Mouse (Mus musculus) embryonic facial prominence, embryonic 15.5 days (tissue): ENCODE data around the gene Lsm7. TPM values are rescaled to one million over a fixed set of nuclear protein-coding genes. Genes with fewer than 3 reads are reported as not detected.

Experiments used
- ATAC-seq: fragments of 200-750 bp; cut with Nextera tagmentation; 2 replicates; pipeline ENCODE4 v1.8.0; 2017; ENCODE audit warnings: low read depth, moderate TSS enrichment; ENCODE audit not compliant: insufficient number of reproducible peaks, low FRiP score, low TSS enrichment
- H3K27ac ChIP-seq: fragments of 300-500 bp; sonication (generic); replicated peaks from 2 replicates; pipeline ENCODE4 v1.5.1; 2015; ENCODE audit warnings: mild to moderate bottlenecking, inconsistent platforms
- H3K27me3 ChIP-seq: fragments of 300-500 bp; sonication (generic); 2 replicates; pipeline ENCODE4 v1.6.1; 2015; ENCODE audit warnings: inconsistent platforms
- H3K36me3 ChIP-seq: fragments of 300-500 bp; sonication (generic); 2 replicates; pipeline ENCODE4 v1.6.1; 2015; ENCODE audit warnings: mild to moderate bottlenecking, inconsistent platforms
- H3K4me1 ChIP-seq: fragments of 300-500 bp; sonication (generic); 2 replicates; pipeline ENCODE4 v1.6.1; 2015; ENCODE audit warnings: inconsistent platforms
- H3K4me2 ChIP-seq: fragments of 300-500 bp; sonication (generic); replicated peaks from 2 replicates; pipeline ENCODE4 v1.6.1; 2015; ENCODE audit warnings: mild to moderate bottlenecking, inconsistent platforms
- H3K4me3 ChIP-seq: fragments of 300-500 bp; sonication (generic); replicated peaks from 2 replicates; pipeline ENCODE4 v1.5.1; 2015; ENCODE audit warnings: mild to moderate bottlenecking, inconsistent platforms
- H3K9ac ChIP-seq: fragments of 300-500 bp; sonication (generic); 2 replicates; pipeline ENCODE4 v1.6.1; 2015; ENCODE audit warnings: inconsistent platforms
- H3K9me3 ChIP-seq: fragments of 300-500 bp; sonication (generic); replicated peaks from 2 replicates; pipeline ENCODE4 v1.6.1; 2016; ENCODE audit warnings: inconsistent platforms
- WGBS: fragments of 180-500 bp; shearing (Covaris S2); methylation state at CpG from one replicate; pipeline ENCODE4 v1.1.7; 2015; 5-methylcytosine and 5-hydroxymethylcytosine counted together
- polyA plus RNA-seq: library from polyadenylated mRNA; unstranded; fragments of >200 nt; fragmentation: Nextera tagmentation; extraction: Ambion mirVana; gene quantifications from 2 replicates; pipeline ENCODE4 v1.2.1, GENCODE M21; 2015

The Lsm7 gene
- polyA plus RNA-seq, 1 experiment from 2014 or later: 252 TPM

- H3K9ac ChIP-seq: no peak overlapping the region
- 33% methylated on average over 41 of the region's 41 CpGs for WGBS
- H3K4me2 ChIP-seq: peak overlapping the region; percentile 27
- peaks cover 27% of the 10 kb centered on the region for H3K4me1 ChIP-seq
- no peaks in the 10 kb centered on the region for H3K9me3 ChIP-seq
- no peak for ATAC-seq
- H3K27ac ChIP-seq: no peak overlapping the region
- H3K4me3 ChIP-seq: peak overlapping the region; percentile 17
- no peaks in the 10 kb centered on the region for H3K27me3 ChIP-seq
- H3K36me3 ChIP-seq: peaks cover 24% of the 10 kb centered on the region
Observed at GRCm38 (mm10) chr10:80897861-80898510, 43.0 kb upstream of the Lsm7 start.

GRCm38 (mm10) chr10:80896581-80897485 is 41.8 kb upstream of the Lsm7 start:
- ATAC-seq: no peak
- no peak overlapping the region for H3K9ac ChIP-seq
- no peaks in the 10 kb centered on the region for H3K27me3 ChIP-seq
- H3K27ac ChIP-seq: no peak overlapping the region
- H3K4me2 ChIP-seq: no peak overlapping the region
- H3K9me3 ChIP-seq: no peaks in the 10 kb centered on the region
- peaks cover 27% of the 10 kb centered on the region for H3K4me1 ChIP-seq
- WGBS: 64% methylated on average over 24 of the region's 24 CpGs
- peaks cover 13% of the 10 kb centered on the region for H3K36me3 ChIP-seq
- H3K4me3 ChIP-seq: no peak overlapping the region

DNA sequence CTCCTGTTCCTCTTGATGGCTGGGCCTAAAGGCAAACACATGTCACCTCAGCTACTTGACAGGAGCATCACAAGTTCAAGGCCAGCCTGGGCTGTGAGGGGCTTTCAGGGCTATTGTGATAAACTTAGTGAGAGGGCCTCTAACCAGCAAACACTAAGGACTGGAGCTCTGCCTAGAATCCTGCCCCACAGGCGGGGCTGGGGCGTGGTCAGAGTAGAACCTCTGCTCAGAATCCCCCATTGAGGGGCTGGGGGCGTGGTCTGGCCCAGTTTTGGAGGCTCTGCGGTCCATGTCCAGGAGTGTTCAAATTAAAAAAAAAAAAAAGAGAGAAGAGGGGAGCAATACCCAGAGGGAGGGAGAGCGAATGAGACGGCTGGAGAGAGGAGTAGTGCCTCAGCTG is 40.7 kb upstream of the Lsm7 start:
- peaks cover 25% of the 10 kb centered on the region for H3K4me1 ChIP-seq
- H3K27ac ChIP-seq: no peak overlapping the region
- no peak for ATAC-seq
- H3K27me3 ChIP-seq: 0 out of 2 replicates have a peak, but pooled peaks cover 2% of the 10 kb centered on the region
- no peak overlapping the region for H3K9ac ChIP-seq
- no peaks in the 10 kb centered on the region for H3K9me3 ChIP-seq
- H3K4me3 ChIP-seq: no peak overlapping the region
- no peak overlapping the region for H3K4me2 ChIP-seq
- WGBS: 87% methylated on average over 6 of the region's 6 CpGs
- H3K36me3 ChIP-seq: peaks cover 13% of the 10 kb centered on the region

DNA sequence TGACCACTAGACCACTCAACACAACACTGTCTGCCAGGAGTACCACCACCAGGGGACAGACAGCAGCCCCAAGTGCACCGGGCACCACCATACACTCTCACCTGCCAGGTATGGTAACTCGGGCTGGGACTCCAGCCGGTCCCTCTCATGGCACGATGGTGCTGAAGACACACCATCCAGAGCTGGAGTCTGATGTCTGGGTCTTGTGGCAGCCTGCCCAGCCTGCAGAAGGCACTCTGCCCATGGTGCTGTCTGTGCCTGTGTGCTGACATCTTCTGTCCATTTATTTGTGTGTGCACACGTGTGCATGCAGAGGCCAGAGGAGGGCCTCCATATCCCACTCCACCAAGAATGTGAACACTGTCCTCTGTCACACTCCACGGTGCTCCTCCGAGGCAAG is 40.1 kb upstream of the Lsm7 start:
- H3K4me3 ChIP-seq: no peak overlapping the region
- 90% methylated on average over 7 of the region's 7 CpGs for WGBS
- no peak overlapping the region for H3K27ac ChIP-seq
- peaks cover 25% of the 10 kb centered on the region for H3K4me1 ChIP-seq
- H3K9me3 ChIP-seq: no peaks in the 10 kb centered on the region
- peaks cover 13% of the 10 kb centered on the region for H3K36me3 ChIP-seq
- no peak for ATAC-seq
- H3K27me3 ChIP-seq: peaks cover 8% of the 10 kb centered on the region; the same call in 1 of the 2 replicates
- H3K4me2 ChIP-seq: no peak overlapping the region
- no peak overlapping the region for H3K9ac ChIP-seq

- WGBS: 68% methylated on average over 11 of the region's 11 CpGs
- Histone ChIP-seq H3K36me3 (no peaks in the 10 kb centered on the region), H3K4me2 (no peak overlapping the region), H3K27ac (no peak overlapping the region), H3K4me3 (no peak overlapping the region), H3K9me3 (no peaks in the 10 kb centered on the region), H3K4me1 (no peaks in the 10 kb centered on the region), H3K27me3 (peaks cover 27% of the 10 kb centered on the region), H3K9ac (no peak overlapping the region)
- ATAC-seq: no peak
Observed at GRCm38 (mm10) chr10:80887181-80887580, 32.2 kb upstream of the Lsm7 start.

GRCm38 (mm10) chr10:80881301-80881700 is 26.3 kb upstream of the Lsm7 start:
- Histone ChIP-seq H3K4me2 (no peak overlapping the region), H3K4me1 (peaks cover 3% of the 10 kb centered on the region), H3K27ac (no peak overlapping the region), H3K9me3 (no peaks in the 10 kb centered on the region), H3K27me3 (no peaks in the 10 kb centered on the region), H3K4me3 (no peak overlapping the region), H3K36me3 (no peaks in the 10 kb centered on the region), H3K9ac (no peak overlapping the region)
- 24% methylated on average over 10 of the region's 10 CpGs for WGBS
- no peak for ATAC-seq

DNA sequence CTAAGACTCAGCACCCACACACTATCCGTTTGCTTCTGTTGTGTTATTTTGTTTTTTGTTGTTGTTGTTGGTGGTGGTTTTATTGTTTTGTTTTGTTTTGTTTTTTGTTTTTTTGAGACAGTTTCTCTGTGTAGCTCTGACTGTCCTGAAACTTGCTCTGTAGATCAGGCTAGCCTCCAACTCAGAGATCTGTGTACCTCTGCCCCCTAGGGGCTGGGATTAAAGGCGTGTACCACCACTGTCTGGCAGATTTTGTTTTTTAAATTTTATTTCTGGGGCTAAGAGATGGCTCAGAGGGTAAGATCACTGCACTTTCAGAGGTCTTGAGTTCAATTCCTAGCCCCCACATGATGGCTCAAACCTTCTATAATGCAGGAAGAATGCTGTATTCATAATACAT is 25.9 kb upstream of the Lsm7 start:
- H3K9me3 ChIP-seq: no peaks in the 10 kb centered on the region
- no peak for ATAC-seq
- H3K4me2 ChIP-seq: no peak overlapping the region
- 66% methylated on average over 2 of the region's 2 CpGs for WGBS
- H3K4me3 ChIP-seq: no peak overlapping the region
- peaks cover 6% of the 10 kb centered on the region for H3K4me1 ChIP-seq
- H3K9ac ChIP-seq: no peak overlapping the region
- H3K36me3 ChIP-seq: no peaks in the 10 kb centered on the region
- H3K27me3 ChIP-seq: no peaks in the 10 kb centered on the region
- no peak overlapping the region for H3K27ac ChIP-seq

- no peak overlapping the region for H3K4me3 ChIP-seq
- 19% methylated on average over 5 of the region's 5 CpGs for WGBS
Observed at GRCm38 (mm10) chr10:80880131-80880641, 25.2 kb upstream of the Lsm7 start.

DNA sequence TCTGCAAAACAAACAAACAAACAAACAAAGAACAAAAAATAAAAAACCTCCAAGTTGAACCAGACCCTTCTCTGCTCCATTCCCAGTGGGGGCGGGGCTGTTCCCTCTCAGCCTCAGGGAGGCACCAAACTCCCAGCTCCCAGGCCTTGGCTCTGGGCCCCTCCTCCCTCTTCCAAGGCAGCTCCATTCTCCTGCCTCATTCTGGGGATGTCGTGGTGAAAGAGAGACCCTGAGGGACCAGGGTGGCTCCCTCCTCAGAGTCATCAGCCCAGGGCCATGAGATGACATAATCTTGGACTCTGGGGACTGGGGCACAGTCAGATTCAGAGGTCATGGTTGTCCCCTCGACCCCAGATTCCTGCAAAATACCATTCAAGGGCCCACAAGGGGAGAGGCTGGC is 21.6 kb upstream of the Lsm7 start:
- no peak for ATAC-seq
- H3K4me2 ChIP-seq: no peak overlapping the region
- no peaks in the 10 kb centered on the region; the same call in 1 of the 2 replicates for H3K27me3 ChIP-seq
- no peaks in the 10 kb centered on the region for H3K36me3 ChIP-seq
- no peaks in the 10 kb centered on the region for H3K9me3 ChIP-seq
- H3K4me1 ChIP-seq: peaks cover 6% of the 10 kb centered on the region
- H3K9ac ChIP-seq: no peak overlapping the region
- H3K27ac ChIP-seq: no peak overlapping the region
- WGBS: 15% methylated on average over 3 of the region's 3 CpGs
- no peak overlapping the region for H3K4me3 ChIP-seq

More at GRCm38 (mm10) chr10:80880131-80880641, 25.2 kb upstream of the Lsm7 start:
- no peaks in the 10 kb centered on the region for H3K27me3 ChIP-seq
- no peaks in the 10 kb centered on the region for H3K36me3 ChIP-seq
- no peak overlapping the region for H3K9ac ChIP-seq
- no peak overlapping the region for H3K4me2 ChIP-seq
- peaks cover 6% of the 10 kb centered on the region for H3K4me1 ChIP-seq
- no peaks in the 10 kb centered on the region for H3K9me3 ChIP-seq
- ATAC-seq: no peak
- no peak overlapping the region for H3K27ac ChIP-seq

- ATAC-seq: no peak
Observed at GRCm38 (mm10) chr10:80876028-80876427, 21.0 kb upstream of the Lsm7 start.

GRCm38 (mm10) chr10:80874035-80874434 is 19.0 kb upstream of the Lsm7 start:
- H3K4me1 ChIP-seq: peaks cover 6% of the 10 kb centered on the region
- WGBS: 75% methylated on average over 9 of the region's 9 CpGs
- no peak for ATAC-seq

More at GRCm38 (mm10) chr10:80876028-80876427, 21.0 kb upstream of the Lsm7 start:
- H3K4me3 ChIP-seq: no peak overlapping the region
- H3K4me2 ChIP-seq: no peak overlapping the region
- no peaks in the 10 kb centered on the region; the same call in 1 of the 2 replicates for H3K27me3 ChIP-seq
- no peak overlapping the region for H3K9ac ChIP-seq
- peaks cover 6% of the 10 kb centered on the region for H3K4me1 ChIP-seq
- 26% methylated on average over 5 of the region's 5 CpGs for WGBS
- no peaks in the 10 kb centered on the region for H3K9me3 ChIP-seq
- H3K27ac ChIP-seq: no peak overlapping the region
- H3K36me3 ChIP-seq: no peaks in the 10 kb centered on the region

More at GRCm38 (mm10) chr10:80874035-80874434, 19.0 kb upstream of the Lsm7 start:
- Histone ChIP-seq H3K36me3 (peaks cover under 1% of the 10 kb centered on the region; the same call in 1 of the 2 replicates), H3K27me3 (no peaks in the 10 kb centered on the region; the same call in 1 of the 2 replicates), H3K27ac (no peak overlapping the region), H3K4me2 (no peak overlapping the region), H3K9ac (no peak overlapping the region), H3K9me3 (no peaks in the 10 kb centered on the region), H3K4me3 (no peak overlapping the region)
